ENCODE assay signal across 32 mouse cellular contexts in the genomic region with DNA sequence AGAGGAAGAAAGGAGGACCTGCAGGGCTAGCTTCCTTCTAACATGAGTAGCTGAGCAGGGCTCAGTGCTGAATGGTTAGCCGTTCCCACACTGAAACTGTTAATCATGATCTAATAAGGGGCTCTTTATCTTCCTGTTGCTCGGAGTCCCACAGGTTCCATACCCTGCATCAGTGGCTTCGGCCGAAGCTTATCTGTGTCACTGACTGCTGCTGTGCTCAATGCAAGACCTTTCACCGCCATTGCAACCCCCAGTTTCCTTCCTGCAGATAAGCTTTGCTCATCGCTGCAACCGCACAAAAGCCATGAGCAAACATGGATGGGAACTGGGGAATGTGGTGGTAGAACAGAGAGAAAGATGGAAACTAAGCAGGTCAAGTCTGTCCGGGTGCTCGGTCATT.
DNase-seq lines count a peak whose midpoint lies in the region; ATAC-seq and TF ChIP-seq lines count a peak whose summit lies in the region.
"Had no signal": no experiment of that assay in that cellular context is flagged by ENCODE, and none has a peak within 500 bp of the region (broad histone marks: within the 10 kb centered on the region; RNA-seq: fewer than 3 reads in every experiment).

No protein-coding gene starts in this region.

- H3K27ac ChIP-seq in liver, postnatal 0 days (ENCODE audit: low read depth), result no peak overlapping the region
- H3K27ac ChIP-seq in liver, embryonic 11.5 days (ENCODE audit: low read depth, low read length), result no peak overlapping the region
- H3K27ac ChIP-seq in limb, embryonic 10.5 days, result no peak overlapping the region
- no peak overlapping the region for H3K27ac ChIP-seq in stomach, postnatal 0 days (replicated peaks)
- H3K27ac ChIP-seq: embryonic facial prominence, embryonic 10.5 days; embryonic facial prominence, embryonic 15.5 days; forebrain, embryonic 13.5 days; heart, adult 2 months; heart, embryonic 13.5 days; kidney, embryonic 15.5 days; left cerebral cortex, adult 2 months; limb, embryonic 13.5 days; liver, embryonic 14.5 days; neural tube, embryonic 15.5 days; stomach, embryonic 15.5 days had no signal

- TF ChIP-seq CTCF in liver, postnatal 0 days (IDR thresholded peaks at IDR 0.05; ENCODE audit: low read depth), result no peak
- no peak for TF ChIP-seq CTCF in stomach, postnatal 0 days (IDR thresholded peaks at IDR 0.05; ENCODE audit: low read depth)

- H3K4me3 ChIP-seq in liver, postnatal 0 days (ENCODE audit: low read depth, low read length), result no peak overlapping the region
- H3K4me3 ChIP-seq in liver, embryonic 11.5 days (ENCODE audit: low read depth, low read length), result no peak overlapping the region
- H3K4me3 ChIP-seq in limb, embryonic 10.5 days, result no peak overlapping the region
- no peak overlapping the region for H3K4me3 ChIP-seq in stomach, postnatal 0 days (ENCODE audit: low read depth, low read length)
- H3K4me3 ChIP-seq: embryonic facial prominence, embryonic 10.5 days; embryonic facial prominence, embryonic 15.5 days; forebrain, embryonic 13.5 days; heart, adult 2 months; heart, embryonic 13.5 days; kidney, embryonic 15.5 days; left cerebral cortex, adult 2 months; limb, embryonic 13.5 days; neural tube, embryonic 15.5 days; stomach, embryonic 15.5 days had no signal

- no peaks in the 10 kb centered on the region for H3K4me1 ChIP-seq in liver, postnatal 0 days (ENCODE audit: insufficient read depth)
- H3K4me1 ChIP-seq in liver, embryonic 11.5 days (replicated peaks; ENCODE audit: control insufficient read depth, insufficient read depth, low read length), result no peaks in the 10 kb centered on the region
- H3K4me1 ChIP-seq in limb, embryonic 10.5 days, result no peaks in the 10 kb centered on the region
- H3K4me1 ChIP-seq in stomach, postnatal 0 days (replicated peaks; ENCODE audit: control insufficient read depth, insufficient read depth), result no peaks in the 10 kb centered on the region
- H3K4me1 ChIP-seq: embryonic facial prominence, embryonic 10.5 days; embryonic facial prominence, embryonic 15.5 days; forebrain, embryonic 13.5 days; heart, embryonic 13.5 days; kidney, embryonic 15.5 days; limb, embryonic 13.5 days; neural tube, embryonic 15.5 days; stomach, embryonic 15.5 days had no signal

- H3K27me3 ChIP-seq in liver, postnatal 0 days (ENCODE audit: insufficient read depth, low read length), result no peaks in the 10 kb centered on the region
- H3K27me3 ChIP-seq in liver, embryonic 11.5 days (replicated peaks; ENCODE audit: control insufficient read depth, insufficient read depth, low read length), result no peaks in the 10 kb centered on the region
- no peaks in the 10 kb centered on the region for H3K27me3 ChIP-seq in limb, embryonic 10.5 days (ENCODE audit: low read depth, poor library complexity, severe bottlenecking)
- H3K27me3 ChIP-seq in stomach, postnatal 0 days (ENCODE audit: control insufficient read depth, insufficient read depth, low read length), result no peaks in the 10 kb centered on the region
- H3K27me3 ChIP-seq: embryonic facial prominence, embryonic 15.5 days; forebrain, embryonic 13.5 days; heart, embryonic 13.5 days; kidney, embryonic 15.5 days; limb, embryonic 13.5 days; neural tube, embryonic 15.5 days; stomach, embryonic 15.5 days had no signal

- H3K36me3 ChIP-seq in liver, postnatal 0 days (replicated peaks; ENCODE audit: insufficient read depth, low read length), result no peaks in the 10 kb centered on the region
- H3K36me3 ChIP-seq in liver, embryonic 11.5 days (ENCODE audit: control insufficient read depth, insufficient read depth, low read length), result no peaks in the 10 kb centered on the region
- no peaks in the 10 kb centered on the region for H3K36me3 ChIP-seq in limb, embryonic 10.5 days
- no peaks in the 10 kb centered on the region for H3K36me3 ChIP-seq in stomach, postnatal 0 days (ENCODE audit: control insufficient read depth, insufficient read depth, low read length)
- H3K36me3 ChIP-seq: embryonic facial prominence, embryonic 10.5 days; embryonic facial prominence, embryonic 15.5 days; heart, embryonic 13.5 days; kidney, embryonic 15.5 days; limb, embryonic 13.5 days; neural tube, embryonic 15.5 days; stomach, embryonic 15.5 days had no signal

- no peak overlapping the region for H3K4me2 ChIP-seq in liver, postnatal 0 days (ENCODE audit: low read depth, low read length)
- H3K4me2 ChIP-seq in liver, embryonic 11.5 days, result no peak overlapping the region; the same call in 1 of the 2 replicates
- no peak overlapping the region for H3K4me2 ChIP-seq in stomach, postnatal 0 days (replicated peaks; ENCODE audit: low read depth)
- H3K4me2 ChIP-seq: embryonic facial prominence, embryonic 15.5 days; forebrain, embryonic 13.5 days; heart, embryonic 13.5 days; kidney, embryonic 15.5 days; limb, embryonic 13.5 days; lung, embryonic 14.5 days; neural tube, embryonic 15.5 days; stomach, embryonic 15.5 days had no signal

- DNase-seq in liver, result peak; percentile 31
- no peak for DNase-seq in liver, postnatal 0 days
- peak; percentile 13 for DNase-seq in CD4-positive helper T cell, adult 2 months (ENCODE audit: low read depth, low spot score)
- DNase-seq in liver, embryonic 11.5 days (ENCODE audit: low spot score), result no peak
- no peak for DNase-seq in limb, embryonic 10.5 days (ENCODE audit: low spot score)
- DNase-seq in stomach, postnatal 0 days (ENCODE audit: low spot score), result no peak
- DNase-seq: adrenal gland, postnatal 25 days; cerebellum, adult 2 months; cerebellum, postnatal 14 days; gastrocnemius, postnatal 25 days; heart, adult 2 months; heart, postnatal 10 days; kidney, adult 18-20 months; kidney, postnatal 25 days; lung, embryonic 14.5 days; lung, postnatal 14 days; midbrain, embryonic 14.5 days; retina, postnatal 1 day; right cerebral cortex, postnatal 25 days had no signal

- no peak overlapping the region for H3K9ac ChIP-seq in liver, postnatal 0 days (replicated peaks)
- H3K9ac ChIP-seq in liver, embryonic 11.5 days (ENCODE audit: low read depth, low read length), result no peak overlapping the region
- no peak overlapping the region for H3K9ac ChIP-seq in stomach, postnatal 0 days (ENCODE audit: low read length)
- H3K9ac ChIP-seq: embryonic facial prominence, embryonic 15.5 days; forebrain, embryonic 13.5 days; heart, embryonic 13.5 days; kidney, embryonic 15.5 days; limb, embryonic 13.5 days; liver, embryonic 14.5 days; lung, embryonic 14.5 days; neural tube, embryonic 15.5 days; stomach, embryonic 15.5 days had no signal

- no peaks in the 10 kb centered on the region for H3K9me3 ChIP-seq in liver, postnatal 0 days (ENCODE audit: low read length)
- H3K9me3 ChIP-seq in liver, embryonic 11.5 days (ENCODE audit: control insufficient read depth, low read length), result no peaks in the 10 kb centered on the region
- no peaks in the 10 kb centered on the region for H3K9me3 ChIP-seq in limb, embryonic 10.5 days (replicated peaks)
- no peaks in the 10 kb centered on the region for H3K9me3 ChIP-seq in stomach, postnatal 0 days (ENCODE audit: control insufficient read depth, low read length)
- H3K9me3 ChIP-seq: embryonic facial prominence, embryonic 10.5 days; embryonic facial prominence, embryonic 15.5 days; forebrain, embryonic 13.5 days; heart, embryonic 13.5 days; kidney, embryonic 15.5 days; limb, embryonic 13.5 days; neural tube, embryonic 15.5 days; stomach, embryonic 15.5 days had no signal

- ATAC-seq in liver, postnatal 0 days, result no peak
- peak; percentile 53; the same call in 1 of the 2 replicates for ATAC-seq in liver, embryonic 11.5 days (replicated peaks; ENCODE audit: low FRiP score)
- 0 out of 2 replicates have a peak, but pooled peaks have one; percentile 26 for ATAC-seq in megakaryocyte-erythroid progenitor cell, adult 5-6 weeks (replicated peaks; ENCODE audit: low FRiP score, low TSS enrichment, poor library complexity, severe bottlenecking)
- no peak for ATAC-seq in stomach, postnatal 0 days (ENCODE audit: low FRiP score, low TSS enrichment)
- ATAC-seq: CD4-positive, CD25-positive, alpha-beta regulatory T cell, adult 4 months; forebrain, embryonic 13.5 days; hindbrain, embryonic 16.5 days had no signal

- 26% methylated on average over 9 of the region's 9 CpGs for WGBS in liver, postnatal 0 days (ENCODE audit: insufficient replicate concordance)
- 32% methylated on average over 9 of the region's 9 CpGs for WGBS in liver, embryonic 11.5 days
- WGBS in limb, embryonic 10.5 days, result 87% methylated on average over 9 of the region's 9 CpGs
- WGBS in stomach, postnatal 0 days, result 65% methylated on average over 9 of the region's 9 CpGs

- no peak for TF ChIP-seq EP300 in liver, postnatal 0 days (IDR thresholded peaks at IDR 0.05; ENCODE audit: low read depth)
- TF ChIP-seq EP300 in stomach, postnatal 0 days (optimal IDR thresholded peaks at IDR 0.05), result no peak

Comparison
In these comparisons a context has a peak if more than half of its experiments do, and no peak if none do; other contexts are left out.
1. DNase-seq: peak in liver (single experiment) and CD4-positive helper T cell, adult 2 months (single experiment); none in liver, postnatal 0 days (single experiment), liver, embryonic 11.5 days (single experiment), limb, embryonic 10.5 days (single experiment) and stomach, postnatal 0 days (single experiment).
2. ATAC-seq: peak in liver, embryonic 11.5 days (single experiment) and megakaryocyte-erythroid progenitor cell, adult 5-6 weeks (single experiment); none in liver, postnatal 0 days (single experiment) and stomach, postnatal 0 days (single experiment).